Mouse (Mus musculus) embryonic fibroblast, embryonic 13.5 days (primary cell): ENCODE data around the gene Sdhaf1.

Source experiments
- CTCF ChIP-seq: IDR thresholded peaks from 2 replicates; pipeline ENCODE4 v1.5.1; 2011; ENCODE audit warnings: mild to moderate bottlenecking, control low read depth, low read length, moderate library complexity, borderline replicate concordance; ENCODE audit not compliant: insufficient read depth
- POLR2A ChIP-seq: IDR thresholded peaks from 2 replicates; pipeline ENCODE4 v1.6.1; 2011; ENCODE audit warnings: low read depth, mild to moderate bottlenecking, control low read depth, low read length, moderate library complexity

GRCm38 (mm10) chr7:30347828-30348227 is 24.1 kb upstream of the Sdhaf1 start:
- TF ChIP-seq POLR2A, result no peak
- TF ChIP-seq CTCF, result peak; percentile 56
